Mouse (Mus musculus) right cerebral cortex, postnatal 25 days (tissue): Measurements from ENCODE around the gene Fxyd5.

Experiments
- DNase-seq: peaks from one replicate; pipeline ENCODE4 v3.0.0; 2022

Fxyd5 gene

DNA sequence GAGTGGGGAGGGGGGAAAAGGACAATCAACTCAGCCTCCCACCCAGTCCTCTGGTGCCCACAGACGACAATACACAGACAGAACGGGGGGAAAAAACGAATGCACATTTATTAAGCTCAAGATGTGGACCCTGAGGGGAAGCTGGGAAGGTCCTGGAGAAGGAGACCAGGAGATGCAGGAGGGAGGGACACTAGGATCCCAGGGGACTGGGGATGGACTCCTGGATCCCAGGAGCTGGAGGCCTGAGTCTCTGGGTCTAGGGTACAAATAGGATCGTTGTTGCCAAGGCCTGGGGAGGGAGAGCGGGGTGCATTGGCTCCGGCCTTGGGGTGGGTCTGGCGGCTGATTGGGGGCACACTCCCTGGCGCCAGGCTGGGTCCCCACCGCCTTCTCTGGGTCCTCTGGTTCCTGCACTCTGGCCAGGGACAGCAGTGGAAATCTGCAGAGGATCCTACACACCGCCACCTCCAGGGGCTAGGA lies at the start of gene Fxyd5:
Gene Fxyd5 (minus strand): TSS at position 51 of the 480 bp plus-strand sequence.
- no peak for DNase-seq

DNA sequence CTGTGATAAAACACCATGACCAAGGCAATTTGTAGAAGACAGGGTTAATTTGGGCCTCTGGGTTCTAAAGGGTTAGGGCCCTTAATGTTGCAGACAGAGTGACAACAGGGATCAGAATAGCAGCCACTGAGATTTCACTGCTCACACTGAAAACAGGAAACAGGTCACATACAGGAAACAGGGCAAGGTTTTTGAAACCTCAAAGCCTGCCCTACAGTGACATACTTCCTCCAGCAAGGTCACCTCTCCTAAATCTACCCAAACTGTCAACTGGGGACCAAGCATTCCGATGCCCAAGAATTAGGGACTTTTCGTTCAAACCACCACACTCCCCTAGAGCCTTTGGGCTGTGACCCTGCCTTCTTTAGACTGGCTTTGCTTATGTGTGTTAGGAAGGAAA lies 47.4 kb upstream of the Fxyd5 start:
- no peak for DNase-seq

DNA sequence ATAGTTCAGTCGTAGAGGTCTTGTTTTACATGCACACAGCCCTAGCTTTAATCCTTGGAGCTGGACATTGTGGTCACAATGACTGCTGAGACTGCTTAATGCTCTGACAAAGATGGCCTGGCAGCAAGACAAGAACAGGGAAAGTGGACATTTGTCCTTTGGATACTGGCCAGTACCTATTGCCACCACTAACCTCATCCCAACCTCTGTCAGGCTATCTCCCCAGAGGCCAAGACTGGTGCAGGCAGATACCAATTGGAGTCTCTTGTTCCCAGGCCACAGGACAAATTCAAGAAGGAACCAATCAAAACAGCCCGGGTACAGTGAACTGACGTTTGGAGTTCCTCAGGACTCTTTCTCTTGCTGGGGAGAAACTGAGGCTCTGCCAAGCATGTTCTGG lies 45.9 kb upstream of the Fxyd5 start:
- DNase-seq = no peak

DNA sequence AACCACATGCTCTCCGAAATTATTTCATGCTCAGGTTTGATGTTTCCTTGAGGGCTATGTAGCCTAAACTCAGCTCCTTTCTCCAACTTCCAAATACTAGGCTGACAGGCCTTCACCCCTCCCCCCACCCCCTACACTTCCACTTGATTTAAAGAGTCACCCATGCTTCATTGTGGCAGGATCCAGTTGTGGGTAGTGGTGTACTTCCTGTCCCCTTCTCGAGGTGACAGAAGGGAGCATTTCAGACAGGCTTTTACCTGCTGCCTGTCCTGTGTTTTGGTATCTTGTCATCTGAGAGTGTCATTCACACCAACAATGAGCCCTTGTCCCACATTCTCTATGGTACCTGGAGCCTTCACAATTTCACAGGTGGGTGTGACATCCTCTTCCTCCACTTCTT lies 45.0 kb upstream of the Fxyd5 start:
- DNase-seq = no peak

DNA sequence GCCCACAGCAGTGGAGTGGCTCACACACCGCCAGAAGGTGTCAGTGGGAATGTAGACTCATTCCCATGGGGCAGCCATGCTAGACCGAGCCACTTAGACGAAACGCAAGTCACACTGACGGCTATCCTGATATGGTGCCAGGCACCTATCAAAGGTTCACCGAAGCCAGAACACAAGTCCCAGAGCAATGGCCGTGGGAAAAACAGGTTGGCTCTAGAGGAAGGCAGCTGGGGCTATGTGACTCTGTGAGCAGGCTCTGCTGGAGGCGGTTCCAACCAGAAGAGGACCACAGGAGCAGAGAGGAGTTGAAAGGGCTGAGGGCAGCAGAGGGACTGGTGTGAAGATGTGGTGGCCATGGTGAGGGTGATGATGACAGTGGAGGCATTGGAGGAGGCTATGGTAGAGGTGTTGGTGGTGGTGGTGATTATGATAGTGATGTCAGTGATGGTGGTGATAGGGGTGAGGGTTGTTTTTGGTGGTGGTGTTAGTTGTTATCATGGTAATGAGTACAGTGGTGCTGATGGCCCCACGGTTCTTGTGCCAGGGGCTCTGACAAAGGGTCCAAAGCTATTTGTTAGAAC lies 44.0 kb upstream of the Fxyd5 start:
- no peak for DNase-seq

- no peak for DNase-seq
These were observed 42.9 kb upstream of the Fxyd5 start for GRCm38 (mm10) chr7:31085171-31085570.

- DNase-seq = no peak
These were observed 41.9 kb upstream of the Fxyd5 start for GRCm38 (mm10) chr7:31084140-31084539.

- no peak for DNase-seq
These were observed 40.7 kb upstream of the Fxyd5 start for GRCm38 (mm10) chr7:31082831-31083588.

DNA sequence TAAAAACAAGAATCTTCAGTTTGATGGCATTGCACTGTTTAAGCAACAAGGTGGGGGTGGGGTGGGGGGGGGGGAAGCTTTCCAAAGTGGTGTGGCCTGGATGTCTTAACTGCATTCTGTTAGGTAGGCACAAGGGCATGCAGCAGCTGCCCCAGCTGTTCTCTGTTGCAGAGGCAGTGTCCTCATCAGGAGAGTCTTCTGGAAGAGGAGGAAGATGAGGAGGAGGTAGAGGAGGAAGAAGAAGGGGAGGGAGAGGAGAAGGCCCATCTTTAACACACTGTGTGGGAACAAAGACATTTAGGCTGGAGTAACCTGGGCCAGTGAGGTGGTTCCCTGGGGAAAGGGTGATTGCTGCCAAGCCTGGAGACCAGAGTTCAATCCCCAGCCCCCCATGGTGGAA lies 39.8 kb upstream of the Fxyd5 start:
- no peak for DNase-seq

GRCm38 (mm10) chr7:31081106-31081505 lies 38.8 kb upstream of the Fxyd5 start:
- no peak for DNase-seq

GRCm38 (mm10) chr7:31080611-31081010 lies 38.3 kb upstream of the Fxyd5 start:
- DNase-seq = no peak

- DNase-seq = no peak
These were observed 37.4 kb upstream of the Fxyd5 start for GRCm38 (mm10) chr7:31079670-31080069.

DNA sequence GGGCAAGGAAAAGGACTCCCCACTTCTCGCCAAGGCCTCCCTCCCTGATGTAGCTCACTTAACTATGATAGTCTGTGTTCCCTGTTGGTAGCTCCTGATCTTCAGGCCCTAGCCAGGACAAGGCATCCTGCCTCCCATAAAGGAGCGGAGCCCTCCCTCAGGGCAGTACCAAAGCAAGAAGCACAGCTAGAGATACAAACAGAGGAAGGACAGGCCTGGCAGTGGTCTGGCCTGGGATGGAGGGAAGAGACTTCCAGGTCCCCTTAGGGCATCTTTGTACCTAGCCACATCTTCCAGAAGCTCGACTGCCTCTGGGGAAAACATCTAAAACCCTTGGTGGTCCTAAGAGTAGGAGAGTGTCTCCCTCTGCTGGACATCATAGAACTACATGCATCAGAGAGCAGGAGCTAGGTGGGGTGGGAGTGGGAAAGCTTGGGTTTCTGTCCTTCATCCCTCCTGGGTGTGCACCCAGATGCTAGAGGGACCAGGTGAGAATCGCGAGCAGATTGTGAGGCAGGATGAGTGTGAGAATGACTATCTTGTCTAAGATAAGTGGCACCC lies 35.7 kb upstream of the Fxyd5 start:
- no peak for DNase-seq

GRCm38 (mm10) chr7:31077470-31077869 lies 35.2 kb upstream of the Fxyd5 start:
- no peak for DNase-seq

GRCm38 (mm10) chr7:31076492-31076891 lies 34.2 kb upstream of the Fxyd5 start, which contains the start of gene Fxyd3:
Fxyd3 (minus strand) TSS chr7:31076704.
- DNase-seq = no peak

DNA sequence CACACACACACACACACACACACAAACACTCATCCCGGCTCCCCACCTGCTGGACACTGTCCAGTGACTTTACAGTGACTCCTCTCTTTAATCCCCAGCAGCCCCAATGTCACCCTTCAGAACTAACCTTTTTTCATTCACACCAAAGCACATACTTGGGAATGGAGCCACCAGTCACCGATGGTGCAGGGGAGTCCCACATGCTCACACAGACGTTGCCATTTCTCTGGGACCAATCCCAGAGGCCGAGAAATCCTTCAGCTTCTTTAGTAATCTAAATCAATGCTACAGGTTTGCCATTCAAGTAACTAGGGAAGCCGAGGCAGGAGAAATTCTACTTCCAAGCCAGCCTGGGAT lies 32.4 kb upstream of the Fxyd5 start:
- DNase-seq = no peak

GRCm38 (mm10) chr7:31074061-31074712 lies 31.9 kb upstream of the Fxyd5 start:
- no peak for DNase-seq

GRCm38 (mm10) chr7:31073546-31073945 lies 31.3 kb upstream of the Fxyd5 start:
- DNase-seq = no peak

GRCm38 (mm10) chr7:31072326-31072725 lies 30.0 kb upstream of the Fxyd5 start:
- no peak for DNase-seq

- no peak for DNase-seq
These were observed 28.0 kb upstream of the Fxyd5 start for GRCm38 (mm10) chr7:31070324-31070723.

DNA sequence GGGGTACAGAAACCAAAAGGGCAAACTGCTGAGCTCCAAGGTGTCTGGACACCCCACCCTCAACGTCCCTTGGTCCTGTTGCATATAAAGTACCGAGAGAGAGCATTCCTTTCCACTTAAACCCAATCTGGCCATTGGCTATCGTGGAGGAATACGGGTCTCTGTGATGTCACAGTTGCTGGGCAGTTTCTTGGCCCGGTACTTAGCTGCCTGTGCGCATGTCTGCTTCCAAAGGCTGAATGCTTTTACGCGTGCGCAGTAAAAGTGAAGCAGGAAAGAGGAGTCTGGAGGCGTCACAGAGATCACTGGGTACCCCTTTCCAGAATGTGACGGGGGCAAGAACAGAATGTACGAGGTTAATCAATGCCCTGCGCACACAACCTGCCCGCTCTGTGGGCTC lies 27.2 kb upstream of the Fxyd5 start:
- DNase-seq = no peak

- no peak for DNase-seq
These were observed 25.6 kb upstream of the Fxyd5 start for GRCm38 (mm10) chr7:31067836-31068235.

- no peak for DNase-seq
These were observed 20.8 kb upstream of the Fxyd5 start for GRCm38 (mm10) chr7:31063074-31063560.

GRCm38 (mm10) chr7:31060621-31061010 lies 18.3 kb upstream of the Fxyd5 start:
- DNase-seq = no peak
